Mouse (Mus musculus) ES-E14 (cell line): ENCODE measurements around the gene R3hdm4. TPM values are rescaled to one million over a fixed set of nuclear protein-coding genes. Genes with fewer than 3 reads are reported as not detected.

Experiments
- DNase-seq: peaks from one replicate; pipeline ENCODE4 v3.0.0-alpha.2; 2013; ENCODE audit warnings: low read depth, low spot score
- H3K27ac ChIP-seq: 2 replicates; pipeline ENCODE4 v1.5.1; 2012; ENCODE audit warnings: low read depth, mild to moderate bottlenecking, low read length, moderate library complexity, mixed read lengths; ENCODE audit not compliant: poor library complexity, insufficient read depth, severe bottlenecking
- H3K36me3 ChIP-seq: 2 replicates; pipeline ENCODE4 v1.6.1; 2012; ENCODE audit warnings: mild to moderate bottlenecking, low read length, moderate library complexity, mixed read lengths; ENCODE audit not compliant: control insufficient read depth, poor library complexity, insufficient read depth, severe bottlenecking
- H3K4me1 ChIP-seq, 2 experiments: fragments of 150-350 bp in 1 of 2; sonication (generic) in 1 of 2; 2 replicates each; pipeline ENCODE4 v1.6.1; 2012; ENCODE audit warnings: low read length in 2 of 2, mild to moderate bottlenecking in 1 of 2, mixed read lengths in 1 of 2; ENCODE audit not compliant: control insufficient read depth in 2 of 2, insufficient read depth in 2 of 2, poor library complexity in 1 of 2
- H3K4me3 ChIP-seq, 2 experiments: fragments of 150-350 bp in 1 of 2; sonication (generic) in 1 of 2; 2 replicates each; pipeline ENCODE4 v1.5.1; 2012; ENCODE audit warnings: low read length in 2 of 2, low read depth in 1 of 2, mild to moderate bottlenecking in 1 of 2, mixed read lengths in 1 of 2; ENCODE audit not compliant: insufficient read depth in 1 of 2, poor library complexity in 1 of 2, severe bottlenecking in 1 of 2
- H3K9ac ChIP-seq: 2 replicates; pipeline ENCODE4 v1.6.1; 2012; ENCODE audit warnings: low read depth, mild to moderate bottlenecking, low read length, mixed read lengths; ENCODE audit not compliant: poor library complexity, insufficient read depth, severe bottlenecking
- H3K9me3 ChIP-seq: fragments of 150-350 bp; sonication (generic); 2 replicates; pipeline ENCODE4 v1.6.1; 2012; ENCODE audit warnings: low read depth, mild to moderate bottlenecking, low read length; ENCODE audit not compliant: control insufficient read depth, insufficient read depth
- CHD2 ChIP-seq: IDR thresholded peaks from 2 replicates; pipeline ENCODE4 v1.6.1; 2014; ENCODE audit warnings: mild to moderate bottlenecking, low read depth, low read length, inconsistent platforms
- HCFC1 ChIP-seq: IDR thresholded peaks from 2 replicates; pipeline ENCODE4 v1.6.1; 2012; ENCODE audit warnings: low read length, inconsistent platforms, borderline replicate concordance; ENCODE audit not compliant: insufficient read depth
- MAFK ChIP-seq: IDR thresholded peaks from 2 replicates; pipeline ENCODE4 v1.6.1; 2014; ENCODE audit warnings: mild to moderate bottlenecking, low read depth, low read length, inconsistent platforms; ENCODE audit not compliant: insufficient read depth
- ZC3H11A ChIP-seq: IDR thresholded peaks from 2 replicates; pipeline ENCODE4 v1.6.1; 2012; ENCODE audit warnings: low read depth, mild to moderate bottlenecking, inconsistent platforms, low read length, borderline replicate concordance
- ZNF384 ChIP-seq: IDR thresholded peaks from 2 replicates; pipeline ENCODE4 v1.6.1; 2012; ENCODE audit warnings: low read depth, low read length, inconsistent platforms
- in situ Hi-C, 2 experiments: fragments of 600-800 bp; cut with MboI; formaldehyde crosslinking; loops; one replicate each; pipeline ENCODE4 v1.15.1; 2025; ENCODE audit warnings: low sequenced_read_pairs in 2 of 2, inconsistent platforms in 1 of 2; ENCODE audit not compliant: unreplicated experiment in 2 of 2
- total RNA-seq: library from RNA; depleted of rRNA; stranded (reverse); fragments of 300-350 nt; gene quantifications from 2 replicates; pipeline ENCODE4 v1.2.3, GENCODE M21; 2012

Gene R3hdm4
- total RNA-seq, 1 experiment, result 24.0 TPM

- Histone ChIP-seq H3K4me3 (no peak overlapping the region), H3K9ac (no peak overlapping the region), H3K27ac (no peak overlapping the region), H3K9me3 (no peaks in the 10 kb centered on the region), H3K4me1 (peaks cover 0 to 15% of the 10 kb centered on the region in 2 experiments; a peak in 2 of 4 replicates), H3K36me3 (no peaks in the 10 kb centered on the region; the same call in 1 of the 2 replicates)
- TF ChIP-seq CHD2 (no peak), ZC3H11A (no peak), HCFC1 (no peak), MAFK (no peak), ZNF384 (no peak)
- DNase-seq, result no peak
- in situ Hi-C loops, result no loop called here
Measured at GRCm38 (mm10) chr10:79914948-79915596, 5.9 kb downstream of the R3hdm4 start.

GRCm38 (mm10) chr10:79914131-79914947 is 6.7 kb downstream of the R3hdm4 start:
- Histone ChIP-seq H3K9ac (no peak overlapping the region), H3K9me3 (no peaks in the 10 kb centered on the region), H3K4me1 (peaks cover 0 to 12% of the 10 kb centered on the region in 2 experiments; a peak in 2 of 4 replicates), H3K27ac (no peak overlapping the region), H3K36me3 (no peaks in the 10 kb centered on the region; the same call in 1 of the 2 replicates), H3K4me3 (no peak overlapping the region)
- no peak for DNase-seq
- in situ Hi-C loops, result no loop called here
- no peak for TF ChIP-seq CHD2
- TF ChIP-seq HCFC1, result no peak
- no peak for TF ChIP-seq MAFK
- no peak for TF ChIP-seq ZNF384
- no peak for TF ChIP-seq ZC3H11A

- Histone ChIP-seq H3K4me3 (no peak overlapping the region), H3K36me3 (no peaks in the 10 kb centered on the region; the same call in 1 of the 2 replicates), H3K9ac (no peak overlapping the region), H3K9me3 (no peaks in the 10 kb centered on the region), H3K27ac (no peak overlapping the region), H3K4me1 (peaks cover 0 to 10% of the 10 kb centered on the region in 2 experiments; a peak in 1 of 4 replicates)
- DNase-seq, result no peak
- TF ChIP-seq HCFC1 (no peak), MAFK (no peak), CHD2 (no peak), ZC3H11A (no peak), ZNF384 (no peak)
- in situ Hi-C loops, result no loop called here
Measured at GRCm38 (mm10) chr10:79912412-79912811, 8.6 kb downstream of the R3hdm4 start.

DNA sequence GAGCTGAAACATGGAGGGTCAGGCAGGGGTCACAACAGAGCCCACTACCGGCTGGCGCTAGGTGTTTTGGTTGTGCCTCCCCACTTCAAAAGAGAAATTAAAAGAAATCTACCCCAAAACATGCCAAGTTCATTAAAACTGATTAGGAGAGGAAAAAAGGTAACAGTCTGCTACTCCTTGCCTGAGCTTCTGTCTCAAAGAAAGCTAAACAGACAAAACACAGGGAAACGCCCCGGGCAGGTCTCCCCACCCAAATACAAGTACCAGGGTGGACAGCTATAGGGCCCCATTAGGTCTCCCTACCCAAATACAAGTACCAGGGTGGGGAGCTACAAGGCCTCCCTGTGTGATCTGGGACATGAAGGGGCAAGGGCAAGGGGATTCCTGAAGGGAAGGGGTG is 10.5 kb downstream of the R3hdm4 start, which contains the start of gene Gm26602:
Gene Gm26602 (plus strand): TSS at position 301 of the 400 bp plus-strand sequence.
- Histone ChIP-seq H3K9ac (no peak within 1 kb of the TSS), H3K4me3 (no peak within 1 kb of the TSS), H3K9me3 (no peaks in the 10 kb centered on the region), H3K27ac (no peak within 1 kb of the TSS), H3K36me3 (no peaks in the 10 kb centered on the region; the same call in 1 of the 2 replicates), H3K4me1 (peaks cover 0 to 8% of the 10 kb centered on the region in 2 experiments; a peak in 1 of 4 replicates)
- TF ChIP-seq ZNF384 (no peak), MAFK (no peak), CHD2 (no peak), HCFC1 (no peak)
- in situ Hi-C loops, result no loop called here
- DNase-seq, result no peak
